Mouse (Mus musculus) natural killer cell, adult 2 months (primary cell): ENCODE results near the gene Hnf1b.

ENCODE experiments used
- DNase-seq, 2 experiments: peaks; one replicate each; pipeline ENCODE4 v3.0.0; 2022; ENCODE audit warnings: low spot score in 2 of 2

Gene Hnf1b

GRCm38 (mm10) chr11:83852501-83853211, 2.8 kb downstream of the Hnf1b start:
- DNase-seq, result no peak

DNA sequence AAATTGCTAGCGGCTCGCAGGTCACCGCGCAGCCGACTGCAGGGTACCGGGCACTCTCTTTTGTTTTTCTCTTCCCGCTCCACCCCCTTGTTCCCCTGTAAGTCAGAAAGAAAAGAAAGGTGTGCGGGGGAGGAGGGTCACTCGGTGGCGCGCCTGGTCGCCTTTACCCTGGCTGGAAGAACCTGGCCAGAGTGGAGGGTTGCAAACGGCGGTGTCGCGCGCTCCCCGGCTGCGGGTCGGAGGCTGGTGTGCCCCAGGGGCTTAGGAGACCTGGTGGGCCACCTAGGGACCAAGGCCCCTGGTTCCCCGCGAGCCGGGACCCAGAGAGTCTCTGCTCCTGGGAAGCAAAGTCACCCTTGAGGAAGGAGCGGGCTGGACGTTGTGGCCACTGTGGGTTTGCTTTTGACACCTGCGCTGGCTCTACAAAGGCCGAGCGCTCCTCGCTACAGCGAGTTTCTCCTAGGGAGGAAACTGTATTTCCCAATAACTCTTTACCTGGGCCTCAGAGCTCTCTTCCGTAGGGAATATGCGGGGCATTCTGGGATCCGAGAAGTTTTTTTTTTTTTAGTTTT, 3.4 kb downstream of the Hnf1b start:
- no peak for DNase-seq

DNA sequence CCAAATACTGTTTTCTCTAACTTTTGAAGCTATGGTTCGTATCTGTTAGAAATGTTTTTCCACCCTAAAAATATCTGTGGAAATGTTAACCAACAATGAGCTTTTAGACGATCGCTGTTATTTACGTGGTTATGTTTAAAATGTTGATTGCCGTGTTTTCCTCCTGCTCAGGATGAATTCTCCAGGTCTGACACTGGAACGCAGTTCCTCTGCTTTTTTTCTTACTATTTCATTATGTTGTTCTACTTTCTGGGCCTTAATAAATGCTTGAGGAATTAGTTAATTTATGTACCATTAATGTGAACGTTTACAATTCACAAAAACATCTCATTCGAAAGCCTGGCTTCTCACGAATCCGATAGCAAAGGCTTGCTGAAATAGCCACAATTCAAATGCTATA, 4.2 kb downstream of the Hnf1b start:
- DNase-seq, result no peak

GRCm38 (mm10) chr11:83854707-83855106, 4.8 kb downstream of the Hnf1b start:
- no peak for DNase-seq

- no peak for DNase-seq
These were observed 7.4 kb downstream of the Hnf1b start for GRCm38 (mm10) chr11:83857256-83857655.

- DNase-seq, result no peak
These were observed 15.4 kb downstream of the Hnf1b start for GRCm38 (mm10) chr11:83865286-83865685.

- DNase-seq, result no peak
These were observed 17.7 kb downstream of the Hnf1b start for GRCm38 (mm10) chr11:83867571-83867970.

DNA sequence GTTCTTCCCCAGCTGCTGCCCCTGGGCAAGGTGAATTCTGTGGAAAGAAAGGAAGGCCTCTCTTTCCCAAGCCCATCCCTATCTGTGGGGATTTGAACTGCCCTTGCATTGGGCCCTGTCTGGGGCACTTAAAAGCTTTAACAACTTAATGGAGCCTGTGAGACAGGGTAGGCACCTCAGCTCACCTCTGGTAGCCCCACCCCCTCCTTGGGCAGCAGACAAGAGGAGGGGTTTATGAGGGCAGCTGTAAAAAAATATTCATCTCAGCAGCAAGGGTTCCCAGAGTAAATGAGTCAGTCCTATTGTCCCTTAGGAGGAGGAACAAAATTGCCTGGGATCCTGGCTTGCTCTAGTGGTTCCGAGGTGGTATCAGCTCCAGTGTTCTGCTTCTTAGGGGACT, 19.3 kb downstream of the Hnf1b start:
- no peak for DNase-seq

DNA sequence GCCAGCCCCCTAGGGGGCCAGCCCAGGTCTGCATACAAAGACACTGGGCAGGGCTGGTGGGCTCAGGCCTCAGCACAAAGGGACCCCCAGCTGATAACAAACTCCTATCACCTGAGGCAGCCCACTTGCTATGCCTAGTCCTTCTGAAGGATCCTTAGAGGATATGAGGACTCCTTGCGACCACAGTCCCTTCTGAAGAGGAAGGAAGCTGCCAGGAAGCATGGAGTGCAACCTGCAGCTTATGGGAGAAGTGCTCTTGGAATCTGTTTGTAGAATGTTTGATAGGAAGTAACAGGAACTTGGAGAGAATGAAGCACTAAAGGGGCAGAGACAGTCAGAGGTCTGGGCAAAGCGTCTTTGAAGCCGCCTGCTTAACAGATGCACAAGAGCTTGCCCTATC, 19.8 kb downstream of the Hnf1b start:
- DNase-seq, result no peak

- DNase-seq, result no peak
These were observed 22.1 kb downstream of the Hnf1b start for GRCm38 (mm10) chr11:83871780-83872554.

DNA sequence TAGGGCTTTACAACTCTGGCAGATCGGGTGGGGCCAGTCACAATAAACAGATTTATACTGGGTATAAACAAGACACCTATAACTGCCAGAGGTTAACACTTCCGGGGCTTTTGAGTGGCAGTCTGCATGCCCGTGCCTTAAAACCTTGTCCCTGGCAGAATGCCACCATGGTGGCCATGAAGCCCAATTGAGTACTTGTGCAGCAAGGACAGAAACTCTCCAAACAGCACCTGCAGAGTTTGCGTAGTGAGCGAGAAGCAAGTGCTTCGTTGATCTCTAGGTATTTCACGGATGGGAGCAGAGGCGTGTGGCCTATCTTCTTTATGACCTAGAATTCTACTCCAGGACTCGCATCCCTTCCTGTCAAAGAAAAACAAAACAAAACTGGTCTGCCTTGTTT, 23.6 kb downstream of the Hnf1b start:
- no peak for DNase-seq

DNA sequence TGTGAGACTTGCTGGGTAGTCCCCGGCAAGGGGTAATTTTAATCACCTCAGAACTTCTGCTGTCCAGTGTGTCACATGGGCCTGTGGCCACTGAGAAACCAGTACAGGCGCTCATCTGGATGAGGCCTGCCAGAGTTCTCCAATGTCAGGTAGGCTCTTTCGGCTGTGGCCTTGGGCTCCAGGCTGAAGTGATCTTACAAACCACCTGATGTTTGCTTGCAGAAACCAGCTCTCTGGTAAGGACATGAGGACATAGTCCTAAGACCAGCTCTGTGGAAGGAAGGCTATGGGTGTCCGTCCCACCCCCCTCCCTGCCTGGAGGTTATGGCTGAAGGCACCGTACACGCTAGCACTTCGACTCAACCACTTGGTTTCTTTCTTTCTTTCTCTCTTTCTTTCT, 26.8 kb downstream of the Hnf1b start:
- no peak for DNase-seq

- no peak for DNase-seq
These were observed 27.9 kb downstream of the Hnf1b start for GRCm38 (mm10) chr11:83877765-83878164.

DNA sequence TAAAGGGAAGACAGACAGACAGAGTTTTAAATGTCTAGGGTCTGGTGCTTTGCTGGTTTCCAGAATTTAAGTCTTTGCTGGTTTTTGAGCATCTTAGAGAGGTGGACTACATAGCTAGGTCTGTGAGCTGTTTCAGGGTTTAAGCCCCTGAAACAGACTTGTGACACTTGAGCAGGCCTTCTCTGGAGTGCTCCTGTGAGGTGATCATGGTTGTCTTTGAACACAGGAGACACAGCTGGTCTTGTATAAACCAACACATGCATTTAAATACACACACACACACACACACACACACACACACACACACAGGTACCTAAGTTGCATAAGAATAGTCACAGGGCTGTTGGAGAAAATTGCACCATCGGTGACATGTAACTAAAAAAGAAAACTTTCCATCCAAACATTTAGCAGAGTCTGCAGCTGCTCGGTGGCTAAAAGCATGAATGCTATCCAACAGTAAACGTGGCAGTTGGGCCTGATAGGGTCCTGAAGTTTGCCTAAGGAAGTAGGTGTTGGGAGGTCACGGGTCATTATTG, 28.6 kb downstream of the Hnf1b start:
- DNase-seq, result no peak

GRCm38 (mm10) chr11:83879130-83879529, 29.3 kb downstream of the Hnf1b start:
- no peak for DNase-seq

- no peak for DNase-seq
These were observed 31.6 kb downstream of the Hnf1b start for GRCm38 (mm10) chr11:83881438-83881837.

DNA sequence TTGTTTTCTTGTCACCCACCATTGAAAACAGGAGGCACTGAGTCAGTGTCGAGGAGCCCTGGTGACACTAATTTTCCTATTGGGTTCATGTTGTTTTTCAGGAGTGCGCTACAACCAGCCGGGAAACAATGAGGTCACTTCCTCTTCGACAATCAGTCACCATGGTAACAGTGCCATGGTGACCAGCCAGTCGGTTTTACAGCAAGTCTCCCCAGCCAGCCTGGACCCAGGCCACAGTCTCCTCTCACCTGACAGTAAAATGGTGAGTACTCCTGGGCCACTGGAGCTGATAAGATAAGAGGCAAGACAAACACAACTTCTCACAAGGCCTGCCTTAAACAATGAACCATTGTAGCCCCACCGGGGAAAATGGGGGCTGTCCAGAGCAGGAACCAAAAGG, 32.7 kb downstream of the Hnf1b start:
- DNase-seq, result no peak

- DNase-seq, result no peak
These were observed 33.2 kb downstream of the Hnf1b start for GRCm38 (mm10) chr11:83883074-83883473.

- no peak for DNase-seq
These were observed 33.9 kb downstream of the Hnf1b start for GRCm38 (mm10) chr11:83883812-83884211.

DNA sequence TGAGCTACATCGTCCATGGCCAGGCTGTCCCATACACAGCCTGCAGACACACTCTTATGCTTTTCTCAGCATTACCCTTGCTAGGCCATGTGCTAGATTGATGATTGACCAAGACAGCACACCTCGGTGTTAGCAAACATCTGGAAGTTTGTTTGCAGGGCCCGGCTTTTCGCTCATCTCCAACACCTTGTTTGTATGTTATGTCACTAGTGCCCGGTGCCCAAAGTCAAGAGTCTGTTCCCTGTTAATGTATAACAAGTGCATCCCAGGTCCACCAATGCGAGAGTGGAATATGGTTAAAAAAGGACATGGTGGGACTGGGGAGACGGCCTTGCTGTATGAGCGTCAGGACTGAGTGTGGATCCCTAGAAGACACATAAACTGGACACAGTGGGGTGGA, 35.3 kb downstream of the Hnf1b start:
- no peak for DNase-seq

- no peak for DNase-seq
These were observed 36.9 kb downstream of the Hnf1b start for GRCm38 (mm10) chr11:83886746-83887145.

DNA sequence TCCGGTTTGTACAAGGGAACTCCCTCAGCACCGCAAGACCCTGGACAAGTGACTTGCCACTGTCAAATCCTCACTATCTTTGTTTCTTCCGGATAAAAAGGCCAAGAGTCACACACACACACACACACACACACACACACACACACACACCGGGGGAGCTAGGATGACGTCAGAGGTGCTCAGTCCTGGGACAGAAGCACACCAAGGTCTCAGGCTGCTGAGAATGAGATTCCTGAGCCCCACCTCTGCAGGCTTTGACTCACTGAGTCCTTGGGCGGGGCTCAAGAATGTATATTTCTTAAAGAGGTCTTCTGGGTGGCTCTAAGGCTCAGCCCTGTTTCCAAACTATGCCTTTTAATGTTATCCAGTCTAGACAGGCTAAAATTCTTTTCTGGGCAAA, 41.5 kb downstream of the Hnf1b start:
- no peak for DNase-seq

DNA sequence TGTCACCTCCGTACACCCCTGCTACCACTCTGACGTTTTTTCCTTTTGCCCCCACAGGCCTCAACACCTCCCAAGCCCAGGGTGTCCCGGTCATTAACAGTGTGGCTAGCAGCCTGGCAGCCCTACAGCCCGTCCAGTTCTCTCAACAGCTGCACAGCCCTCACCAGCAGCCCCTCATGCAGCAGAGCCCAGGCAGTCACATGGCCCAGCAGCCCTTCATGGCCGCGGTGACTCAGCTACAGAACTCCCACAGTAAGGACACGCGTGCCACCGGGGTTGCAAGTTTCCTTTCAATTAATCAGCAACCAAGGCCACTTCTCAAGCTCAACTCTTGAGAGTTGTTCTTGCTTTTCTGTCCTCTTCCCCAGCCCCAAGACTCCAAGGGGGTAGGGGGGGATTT, 43.5 kb downstream of the Hnf1b start:
- no peak for DNase-seq
